Mouse (Mus musculus) layer of hippocampus, postnatal 10 days (tissue): ENCODE measurements around the gene Zfpm1. TPM values are rescaled to one million over a fixed set of nuclear protein-coding genes. Genes with fewer than 3 reads are reported as not detected.
A peak's percentile ranks its signal among the peaks of the same experiment; 100 is the strongest.

Experiments used
- DNase-seq, 2 experiments: peaks; one replicate each; pipeline ENCODE4 v3.0.0; 2021; ENCODE audit warnings: low spot score in 2 of 2
- total RNA-seq, 2 experiments: library from RNA; stranded (reverse); gene quantifications; 2 replicates each; pipeline ENCODE4 v1.2.3; 2021

Zfpm1 gene
- total RNA-seq, 2 experiments from 2014 or later, result 25.7 to 27.2 TPM

DNA sequence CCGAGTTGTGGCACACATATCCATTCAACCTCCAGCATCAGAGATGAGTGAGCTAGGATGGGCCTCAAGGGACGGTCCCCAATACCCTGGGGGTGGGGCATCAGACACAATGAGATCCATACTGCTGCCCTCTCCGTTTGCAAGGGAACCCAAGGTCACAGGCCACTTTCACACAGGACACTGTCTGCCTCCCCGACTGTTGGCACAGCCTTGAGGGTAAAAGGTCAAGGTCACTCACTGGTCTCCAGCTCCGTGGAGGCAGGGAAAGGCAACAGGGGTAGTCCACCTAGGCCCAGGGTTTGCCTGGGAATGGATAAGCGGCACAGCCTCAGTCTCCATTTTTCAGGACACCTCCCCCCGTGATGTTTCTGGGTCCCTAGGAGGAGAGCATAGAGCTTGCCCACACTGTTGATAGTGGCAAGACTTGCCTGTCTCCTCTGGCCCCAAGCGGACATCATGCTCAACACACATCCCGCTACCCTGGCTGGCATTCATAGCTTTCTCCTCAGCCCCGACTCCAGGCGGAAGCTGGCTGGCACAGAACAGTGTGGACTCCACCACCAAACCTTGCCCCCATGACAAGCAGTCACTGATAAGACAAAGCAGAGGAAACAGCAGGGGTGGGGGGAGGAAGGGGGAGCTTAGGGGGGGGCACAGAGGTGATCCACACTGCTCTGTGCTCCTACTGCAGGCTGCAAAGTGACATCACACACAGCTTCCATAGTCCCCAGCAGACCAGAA lies 7.1 kb upstream of the Zfpm1 start:
- no peak for DNase-seq

DNA sequence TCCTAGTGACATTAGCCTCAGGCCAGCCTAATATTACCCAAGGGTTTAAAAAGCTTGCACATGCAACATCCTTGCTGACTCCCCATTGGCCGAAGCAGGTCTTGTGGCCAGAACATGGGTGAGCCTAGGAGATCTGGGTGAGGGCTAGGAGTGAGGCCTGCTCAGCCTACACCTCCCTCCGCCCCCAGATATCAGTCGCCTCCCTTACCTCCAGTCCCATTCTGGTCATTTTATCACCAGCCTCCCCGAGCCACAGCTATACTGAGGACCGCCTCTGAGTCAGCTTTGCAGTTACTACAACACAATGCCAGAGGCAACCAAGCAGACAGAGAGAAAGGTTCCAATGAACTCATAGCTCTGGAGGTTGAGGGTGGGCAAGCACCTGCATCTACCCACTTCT lies 5.6 kb upstream of the Zfpm1 start:
- DNase-seq, result no peak

DNA sequence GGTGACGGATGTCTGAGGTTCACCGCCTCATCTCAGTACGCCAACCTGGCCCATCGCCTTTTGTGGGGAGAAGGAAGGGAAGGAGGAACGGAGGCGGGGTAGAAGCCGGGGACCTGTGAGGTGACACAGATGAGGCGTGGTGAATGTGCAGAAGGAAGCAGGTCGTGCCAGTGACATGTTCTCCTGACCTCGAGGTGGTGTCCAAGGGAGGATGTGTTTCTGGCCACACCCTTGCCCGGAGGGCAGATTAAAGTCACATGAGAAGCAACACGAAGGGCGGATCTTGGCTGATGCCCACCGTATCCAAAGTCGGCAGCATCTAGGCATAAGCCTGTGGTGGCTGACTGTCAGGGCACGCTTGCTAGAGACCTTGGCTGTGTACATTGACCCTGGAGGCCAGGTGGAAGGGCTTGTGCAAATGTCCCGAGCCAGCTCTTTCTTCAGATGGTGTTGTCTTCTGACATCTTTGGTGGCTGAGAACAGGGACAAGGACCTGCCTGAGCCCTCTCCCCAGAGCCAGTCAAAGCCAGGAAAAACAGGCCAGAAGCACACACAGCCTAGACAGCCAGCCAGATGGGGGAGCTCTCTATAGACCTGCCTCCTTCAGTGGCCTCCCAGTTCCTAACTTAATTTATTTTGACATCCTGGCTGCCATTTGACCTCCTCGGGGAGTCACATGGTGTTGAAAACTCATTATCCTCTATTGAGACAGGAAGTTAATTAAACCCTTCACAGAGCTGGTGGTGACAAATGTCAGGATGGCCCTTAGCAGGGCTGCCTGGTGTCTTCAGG lies 4.5 kb upstream of the Zfpm1 start:
- no peak for DNase-seq

DNA sequence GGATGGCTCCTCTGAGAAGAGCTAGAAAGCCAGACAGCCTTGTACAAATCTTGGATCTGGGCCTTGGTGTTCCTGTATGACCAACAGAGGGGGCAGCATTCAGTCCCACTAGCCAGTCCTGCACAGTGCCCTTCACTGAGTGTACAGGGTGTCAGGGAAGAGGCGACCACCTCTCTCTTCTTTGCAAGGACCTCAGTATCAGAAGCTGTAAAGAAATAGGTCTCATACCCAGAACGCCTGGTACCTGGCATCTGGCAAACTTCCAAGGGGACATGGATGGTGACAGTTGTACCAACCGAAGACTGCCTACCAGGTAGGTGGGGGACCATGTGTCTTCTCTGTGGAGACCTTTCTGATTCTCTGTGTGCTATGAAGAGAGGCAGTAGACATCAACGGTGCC lies 1.8 kb upstream of the Zfpm1 start:
- no peak for DNase-seq

DNA sequence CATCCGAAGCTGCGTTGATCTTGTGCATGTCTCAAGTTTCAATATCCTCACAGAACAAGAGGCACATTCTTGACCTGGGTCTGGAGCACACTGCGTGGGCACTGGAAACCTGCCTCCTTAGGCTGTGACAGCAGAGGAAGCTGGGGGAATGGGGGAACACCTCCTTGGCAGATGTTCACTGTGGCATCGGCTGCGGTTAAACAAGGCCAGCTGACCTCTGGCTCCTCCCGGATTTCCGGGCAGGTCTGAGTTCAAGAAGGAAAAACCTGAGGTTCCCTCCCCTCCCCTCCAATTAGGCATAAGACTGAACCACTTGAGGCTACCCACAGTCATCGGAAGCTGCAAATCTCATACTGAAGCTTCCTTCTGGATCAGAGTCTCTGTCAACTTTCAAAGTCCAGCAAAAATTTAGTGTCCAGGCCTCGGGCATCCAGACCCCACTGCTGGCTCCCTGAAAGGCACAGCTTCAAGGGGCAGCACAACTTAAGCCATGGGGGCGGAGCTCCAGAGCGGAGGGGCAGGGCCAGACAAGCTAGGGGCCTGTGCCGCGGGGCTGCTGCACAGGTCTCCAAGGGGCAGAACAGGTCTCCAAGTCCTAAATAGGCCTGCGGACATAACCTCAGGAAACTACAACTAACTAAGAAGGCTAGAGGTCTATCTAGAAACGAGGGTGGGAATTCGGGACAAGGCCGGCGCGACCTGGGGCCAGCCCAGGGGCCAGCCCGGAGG lies 1.2 kb upstream of the Zfpm1 start:
- no peak for DNase-seq

DNA sequence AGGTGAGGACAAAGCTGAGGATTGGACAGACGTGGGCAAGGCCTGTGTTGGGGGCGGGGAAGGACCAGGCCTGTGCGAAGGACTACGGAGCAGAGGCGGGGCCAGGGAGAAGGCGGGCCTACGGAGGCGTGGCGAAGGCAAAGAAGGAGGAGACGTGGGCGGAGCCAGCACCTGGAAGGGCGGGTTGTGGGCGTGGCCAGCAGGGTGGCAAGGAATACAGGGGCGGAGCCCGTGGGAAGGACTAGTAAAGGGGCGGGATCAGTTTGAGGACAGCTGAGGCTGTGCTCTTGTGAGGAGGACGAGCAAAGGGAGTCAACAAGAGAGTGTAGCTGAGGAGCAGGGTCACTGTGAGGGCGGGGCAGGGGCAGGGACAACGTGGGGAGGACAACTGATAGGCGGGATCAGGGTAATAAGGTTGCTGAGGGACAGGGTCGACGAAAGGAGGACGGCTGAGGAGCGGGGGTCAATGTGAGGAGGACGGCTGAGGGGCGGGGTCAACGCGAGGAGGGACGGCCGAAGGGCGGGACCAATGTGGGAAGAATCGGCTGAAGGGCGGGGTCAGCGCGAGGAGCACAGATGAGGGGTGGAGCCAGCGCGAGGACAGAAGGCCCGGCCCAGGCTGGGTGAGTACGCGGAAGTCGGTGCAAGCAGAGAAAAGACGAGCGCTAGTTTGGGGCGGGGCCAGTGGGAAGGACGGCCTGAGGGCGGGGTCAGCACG lies 465 bp upstream of the Zfpm1 start:
- DNase-seq, result peak; percentile 98 to 99

DNA sequence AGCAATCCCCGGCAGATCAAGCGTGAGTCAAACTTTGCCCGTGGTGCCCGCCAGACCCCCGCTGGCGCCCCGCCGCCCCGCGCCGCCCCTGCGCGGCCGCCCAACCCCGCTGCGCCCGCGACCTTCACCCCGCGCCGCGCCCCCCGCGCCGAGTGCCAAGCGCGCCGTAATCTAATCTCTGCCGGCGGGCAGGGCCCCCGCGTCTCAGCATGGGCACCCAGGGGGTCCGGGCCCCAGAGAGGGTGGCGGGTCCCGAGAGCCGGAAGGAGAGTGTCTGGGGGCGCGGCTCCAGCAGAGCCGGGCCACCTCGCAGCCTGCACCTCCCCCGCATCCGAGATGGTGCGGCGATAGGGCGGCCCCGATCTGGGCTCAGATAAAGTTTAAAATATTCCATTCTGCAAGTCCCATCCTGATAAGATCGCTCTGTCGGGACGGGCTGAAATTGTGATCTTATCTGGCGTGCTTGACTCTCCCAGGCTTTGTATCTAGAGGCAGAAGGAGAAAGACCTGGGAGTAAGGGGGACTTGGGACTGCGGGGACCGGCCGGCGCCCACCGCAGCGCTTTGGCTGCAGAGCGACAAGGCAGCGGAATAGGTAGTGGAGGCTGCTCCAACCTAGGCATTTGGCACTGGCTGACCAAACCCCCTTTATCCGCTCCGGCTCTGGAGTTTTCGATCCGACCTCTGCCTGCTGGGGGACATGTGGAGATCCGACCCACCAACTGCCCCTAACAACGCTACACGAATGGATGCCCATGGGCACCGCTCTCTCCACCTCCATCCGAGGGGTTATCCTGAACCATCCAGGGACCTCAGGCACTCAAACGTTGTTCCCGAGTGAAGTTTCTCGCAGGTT lies 787 bp downstream of the Zfpm1 start:
- peak in 1 of 2 experiments; percentile 53 for DNase-seq

DNA sequence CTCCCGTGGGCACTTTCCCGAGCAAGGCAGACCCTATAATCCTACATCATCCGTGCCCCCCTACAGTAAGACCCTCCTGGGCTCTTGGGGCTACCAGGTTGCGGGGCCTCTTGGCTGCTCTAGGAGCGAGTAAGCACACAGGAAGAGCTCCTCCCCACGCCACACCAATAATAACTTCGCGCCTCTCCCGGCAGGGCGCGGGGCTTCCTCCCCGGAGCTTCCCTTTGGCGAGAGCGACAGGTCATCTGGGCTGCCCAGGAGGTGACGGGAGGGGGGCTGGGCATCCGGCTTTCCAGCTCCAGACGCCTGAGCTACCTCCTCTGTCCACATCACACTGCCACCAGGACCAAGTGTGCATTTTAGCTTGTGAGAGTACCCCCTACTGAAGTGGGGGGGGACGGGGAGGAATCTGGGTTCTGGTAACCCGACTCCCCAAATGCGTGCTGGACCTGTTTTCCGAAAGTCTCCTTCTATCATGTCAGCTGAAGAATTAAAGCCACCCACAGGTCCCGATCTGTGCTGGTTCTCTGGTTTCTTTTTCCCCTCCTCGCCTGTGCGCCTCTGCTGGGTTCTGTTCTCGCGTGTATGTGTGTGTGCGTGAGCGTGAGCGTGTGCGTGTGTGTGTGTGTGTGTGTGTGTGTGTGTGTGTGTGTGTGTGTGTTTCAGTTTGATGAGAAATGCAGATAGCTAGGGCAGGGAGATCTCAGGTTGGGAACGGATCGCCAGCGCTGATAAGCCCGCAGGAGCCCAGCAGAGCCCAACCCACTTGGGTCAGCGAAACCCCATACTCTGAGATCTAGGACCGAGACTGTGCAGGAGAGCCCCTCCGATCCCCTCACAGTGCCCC lies 1.6 kb downstream of the Zfpm1 start:
- DNase-seq, result peak in 1 of 2 experiments; percentile 60

DNA sequence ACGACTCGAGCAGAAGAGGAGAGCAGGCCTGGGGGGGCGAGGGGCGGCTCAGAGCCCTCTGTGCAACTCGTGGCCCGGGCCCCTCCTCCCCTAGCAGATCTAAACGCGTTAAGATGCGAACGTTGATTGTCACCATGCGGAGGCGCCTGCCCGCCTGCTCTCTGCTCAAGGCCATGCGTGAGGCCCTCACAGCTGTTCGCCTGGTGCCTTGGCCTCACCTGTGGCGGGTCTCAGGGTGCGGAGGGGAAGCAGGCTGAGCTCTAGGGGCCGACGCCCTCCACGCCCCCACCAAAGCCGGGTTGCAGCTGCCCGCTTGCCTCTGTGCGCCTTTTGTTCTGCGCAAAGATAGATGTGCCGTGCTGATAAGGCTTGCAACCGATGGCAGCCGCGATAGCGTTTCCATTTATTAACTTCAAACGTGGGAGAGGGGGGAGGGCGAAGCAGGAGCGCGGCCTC lies 2.3 kb downstream of the Zfpm1 start:
- DNase-seq, result peak; percentile 58 to 69

DNA sequence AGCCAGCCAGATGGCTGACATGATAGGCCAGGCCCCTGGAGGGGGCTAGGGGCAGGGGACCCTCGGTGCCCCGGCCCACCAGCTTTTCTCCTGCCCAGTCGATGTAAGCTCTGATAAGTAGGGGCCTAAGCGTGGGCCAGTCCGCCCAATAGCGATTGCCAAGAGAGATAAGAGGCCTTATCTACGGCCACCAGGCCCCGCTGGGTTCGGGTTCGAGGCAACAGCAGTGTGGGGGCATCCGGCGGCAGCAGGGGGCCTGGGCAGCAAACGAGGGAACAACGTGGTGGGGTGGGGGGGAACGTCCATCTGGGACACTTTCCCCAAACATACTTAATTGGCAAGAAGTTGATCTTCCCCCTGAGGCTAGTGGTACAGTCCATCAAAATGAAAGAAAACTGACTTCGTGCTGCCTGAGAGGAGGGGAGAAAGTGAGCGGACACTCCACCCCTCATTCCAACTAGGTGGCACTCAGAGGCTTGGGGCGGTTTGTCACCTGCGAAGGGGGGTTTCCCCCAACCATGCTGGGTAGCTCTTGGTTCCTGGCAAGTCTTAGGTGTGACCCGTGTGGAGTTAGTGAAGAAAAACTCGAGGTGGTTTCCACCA lies 2.8 kb downstream of the Zfpm1 start:
- DNase-seq, result no peak

DNA sequence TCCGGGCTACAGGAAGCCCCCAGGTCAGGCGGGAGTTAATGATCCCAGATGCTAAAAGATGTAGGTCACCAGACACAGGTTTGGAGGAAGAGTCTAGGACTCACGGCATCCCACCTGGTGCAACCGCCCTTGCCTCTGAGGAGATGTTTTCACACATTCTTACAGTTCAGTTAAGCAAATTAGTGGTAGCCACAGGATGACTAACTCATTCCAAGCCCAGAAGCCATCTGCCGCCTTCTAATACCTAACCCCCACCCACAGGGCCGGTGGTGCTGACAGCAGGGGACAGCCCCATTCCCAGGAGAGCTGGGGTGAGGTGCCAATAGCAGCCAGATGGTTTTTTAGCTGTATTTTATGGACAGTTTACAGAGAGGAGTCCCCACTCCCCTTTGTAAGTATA lies 3.8 kb downstream of the Zfpm1 start:
- no peak for DNase-seq

DNA sequence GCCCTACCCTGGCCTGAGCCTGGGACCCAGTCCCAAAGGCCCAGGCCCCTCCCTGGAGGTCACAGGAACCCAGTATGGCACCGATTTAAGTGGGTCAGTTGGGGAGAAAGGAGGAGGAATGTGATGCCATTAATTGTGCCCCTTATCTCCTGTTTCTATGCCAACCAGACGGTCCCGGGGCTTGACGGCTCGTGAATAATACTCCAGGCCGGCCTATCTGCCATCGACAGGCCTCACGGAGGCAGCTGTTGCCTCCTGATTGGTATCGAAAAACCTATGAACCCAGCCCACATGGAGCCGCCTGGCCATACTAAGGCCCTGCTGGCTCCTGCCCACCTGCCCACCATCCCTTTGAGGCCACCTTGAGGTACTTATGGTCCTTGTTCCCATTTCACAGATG lies 5.0 kb downstream of the Zfpm1 start:
- DNase-seq, result no peak

DNA sequence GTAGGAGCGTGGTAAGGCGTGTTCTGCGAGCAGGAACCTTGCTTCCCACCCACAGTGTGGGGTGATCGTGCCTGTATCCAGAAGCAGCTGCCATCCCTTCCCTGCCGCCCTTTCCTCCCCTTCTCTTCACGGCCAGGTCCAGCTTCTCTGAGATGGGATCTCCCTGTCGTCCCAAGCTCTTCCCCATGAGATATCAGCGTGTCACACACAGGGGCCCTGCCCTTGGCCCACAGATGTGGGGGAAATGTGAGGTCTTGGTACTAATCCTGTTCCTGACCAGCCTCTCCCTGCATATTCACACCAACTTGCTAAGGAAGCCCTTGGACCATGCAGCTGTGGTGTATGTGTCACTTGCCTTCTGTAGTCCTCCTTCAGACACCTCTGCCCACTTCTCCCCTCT lies 5.8 kb downstream of the Zfpm1 start:
- DNase-seq, result no peak

DNA sequence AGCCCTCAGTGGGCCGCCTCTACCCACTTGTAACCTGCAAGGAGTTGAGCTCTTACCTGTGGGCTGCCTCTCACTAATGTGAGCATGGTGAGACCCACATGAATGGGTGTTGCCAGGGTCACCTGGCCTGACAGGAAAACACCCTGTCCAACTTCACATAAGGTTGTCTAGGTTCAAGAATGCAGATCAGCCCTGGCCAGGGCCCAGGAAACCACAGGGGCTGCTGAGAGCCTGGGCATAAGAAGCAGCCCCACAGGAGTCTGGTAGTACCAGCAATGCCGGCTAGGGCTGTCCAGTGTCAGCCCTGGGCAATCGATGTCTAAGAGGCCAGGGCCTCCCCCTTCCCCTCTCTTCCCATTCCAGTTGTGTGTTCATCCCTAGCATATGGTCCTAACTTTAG lies 6.4 kb downstream of the Zfpm1 start:
- DNase-seq, result no peak

DNA sequence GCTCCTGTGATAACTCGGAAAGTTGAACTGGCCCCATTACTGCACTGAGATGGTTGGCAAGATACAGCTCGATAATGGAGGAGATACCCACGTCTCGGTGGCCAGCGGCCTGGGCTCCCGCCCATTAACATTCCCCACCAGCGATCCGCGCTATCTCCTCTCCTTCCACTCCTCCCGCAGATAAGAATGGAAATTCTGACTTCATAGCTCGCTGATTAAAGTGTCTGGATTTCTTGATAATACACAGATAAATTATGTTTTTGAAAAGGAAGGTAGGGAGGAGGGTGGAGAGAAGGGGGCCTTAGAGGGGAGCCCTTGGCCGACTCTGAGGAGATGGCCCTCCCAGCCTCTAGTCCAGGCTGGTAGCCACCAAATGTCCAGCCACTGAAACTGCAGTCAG lies 9.1 kb downstream of the Zfpm1 start:
- DNase-seq, result no peak

DNA sequence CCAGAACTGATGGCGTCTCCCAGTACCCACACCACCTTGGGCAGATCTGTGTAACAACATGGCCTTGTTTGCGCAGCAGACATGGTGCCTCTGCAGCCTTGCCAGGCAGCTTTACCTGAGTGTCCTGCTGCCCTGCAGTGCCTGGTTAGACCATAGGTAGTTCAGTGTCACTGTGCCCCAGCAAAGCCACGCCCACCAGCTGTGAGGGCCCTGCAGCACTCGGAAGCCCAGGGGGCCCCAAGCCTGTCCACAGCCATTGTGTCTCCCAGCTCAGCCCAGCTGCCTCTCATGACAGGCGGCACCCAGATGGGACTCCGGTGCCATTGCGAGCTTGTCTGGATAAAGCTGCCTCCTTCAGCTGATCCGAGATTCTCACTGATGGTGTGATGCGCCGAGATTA lies 9.6 kb downstream of the Zfpm1 start:
- DNase-seq, result no peak

DNA sequence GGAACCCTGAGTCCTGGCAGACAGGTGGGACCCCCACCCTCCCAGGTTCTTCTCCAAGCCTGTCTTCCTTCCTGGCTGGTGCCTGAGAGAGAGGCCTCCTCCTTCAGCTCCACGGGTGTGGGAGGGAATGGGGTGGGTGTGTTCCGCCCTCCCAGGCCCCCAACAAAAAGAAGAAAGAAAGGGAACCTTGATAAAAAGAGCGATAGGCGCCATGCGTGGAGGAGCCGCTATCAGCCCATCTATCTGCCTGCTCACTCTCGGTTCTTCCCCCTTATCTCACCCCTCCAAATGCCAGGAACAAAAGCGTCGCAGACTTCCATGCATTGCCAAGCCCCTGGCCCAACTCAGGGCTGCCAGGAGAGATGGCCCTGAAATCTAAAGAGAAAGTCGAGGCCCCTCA lies 11.5 kb downstream of the Zfpm1 start:
- no peak for DNase-seq

DNA sequence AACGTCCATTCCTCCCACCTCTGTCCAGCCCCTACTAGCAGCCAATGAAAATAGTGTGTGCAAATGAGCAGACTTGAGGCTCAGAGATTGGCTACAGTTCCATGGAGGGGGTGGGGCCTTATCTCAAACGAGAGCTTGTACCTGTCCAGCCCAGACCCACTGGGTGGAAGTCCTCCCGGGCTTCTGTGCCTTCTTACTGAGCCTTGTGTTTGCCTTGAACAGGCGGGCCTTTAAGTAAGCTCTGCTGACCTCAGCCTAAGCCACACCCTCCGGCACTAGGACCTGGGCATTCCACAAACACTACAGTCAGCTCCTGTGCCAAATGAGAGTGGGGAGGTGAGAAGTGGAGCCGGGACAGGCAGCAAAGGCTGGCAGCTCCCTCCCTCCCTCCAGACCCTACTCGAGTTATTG lies 12.3 kb downstream of the Zfpm1 start:
- DNase-seq, result no peak

DNA sequence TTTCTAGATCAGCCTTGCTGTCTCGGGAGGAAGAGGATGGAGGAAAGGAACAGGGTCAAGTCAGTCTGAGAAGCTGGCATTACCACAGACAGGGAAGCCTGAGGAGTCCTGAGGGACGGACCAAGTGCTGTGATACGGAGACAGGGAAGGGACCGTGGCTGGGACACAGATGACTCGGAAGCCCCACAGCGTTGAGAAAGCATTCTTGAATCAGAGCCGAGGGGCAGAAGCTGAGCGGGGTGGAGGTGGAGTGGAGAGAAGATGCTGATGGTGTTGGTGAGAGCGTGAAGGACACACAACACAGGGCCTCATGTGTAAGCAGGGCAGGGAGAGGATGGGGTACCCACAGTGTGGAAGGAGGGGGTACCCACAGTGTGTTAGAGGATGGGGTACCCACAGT lies 13.4 kb downstream of the Zfpm1 start:
- DNase-seq, result no peak
